Mouse (Mus musculus) midbrain, postnatal 0 days (tissue): ENCODE measurements around the gene Ptpn9. TPM values are rescaled to one million over a fixed set of nuclear protein-coding genes. Genes with fewer than 3 reads are reported as not detected.

Experiments used
- ATAC-seq: fragments of 200-750 bp; cut with Nextera tagmentation; 2 replicates; pipeline ENCODE4 v1.8.0; 2017; ENCODE audit warnings: moderate number of reproducible peaks, mild to moderate bottlenecking, moderate TSS enrichment, moderate library complexity; ENCODE audit not compliant: low FRiP score
- DNase-seq: peaks from one replicate; pipeline ENCODE4 v3.0.0-alpha.2; 2015; ENCODE audit warnings: low spot score
- H3K27ac ChIP-seq: fragments of 300-500 bp; sonication (generic); 2 replicates; pipeline ENCODE4 v1.5.1; 2014; ENCODE audit warnings: low read depth, mild to moderate bottlenecking, low read length, mixed read lengths
- H3K27me3 ChIP-seq: fragments of 300-500 bp; sonication (generic); 2 replicates; pipeline ENCODE4 v1.6.1; 2014; ENCODE audit warnings: low read length, control low read depth, mixed read lengths; ENCODE audit not compliant: insufficient read depth
- H3K36me3 ChIP-seq: fragments of 300-500 bp; sonication (generic); 2 replicates; pipeline ENCODE4 v1.6.1; 2014; ENCODE audit warnings: low read length, control low read depth, mixed read lengths; ENCODE audit not compliant: insufficient read depth
- H3K4me1 ChIP-seq: fragments of 300-500 bp; sonication (generic); 2 replicates; pipeline ENCODE4 v1.6.1; 2014; ENCODE audit warnings: mild to moderate bottlenecking, control low read depth, antibody characterized with exemption, low read length, mixed read lengths; ENCODE audit not compliant: insufficient read depth
- H3K4me2 ChIP-seq: fragments of 300-500 bp; sonication (generic); 2 replicates; pipeline ENCODE4 v1.6.1; 2014; ENCODE audit warnings: low read depth, mild to moderate bottlenecking, low read length, mixed read lengths; ENCODE audit not compliant: poor library complexity, severe bottlenecking
- H3K4me3 ChIP-seq: fragments of 300-500 bp; sonication (generic); 2 replicates; pipeline ENCODE4 v1.5.1; 2014; ENCODE audit warnings: low read depth, mild to moderate bottlenecking, low read length, moderate library complexity
- H3K9ac ChIP-seq: fragments of 300-500 bp; sonication (generic); replicated peaks from 2 replicates; pipeline ENCODE4 v1.6.1; 2014; ENCODE audit warnings: mild to moderate bottlenecking, low read length, moderate library complexity, mixed read lengths; ENCODE audit not compliant: poor library complexity, severe bottlenecking
- H3K9me3 ChIP-seq: fragments of 300-500 bp; sonication (generic); 2 replicates; pipeline ENCODE4 v1.6.1; 2016; ENCODE audit warnings: low read length, control low read depth
- CTCF ChIP-seq: IDR thresholded peaks from 2 replicates; pipeline ENCODE4 v1.5.1; 2016; ENCODE audit warnings: antibody characterized with exemption, mild to moderate bottlenecking
- WGBS: fragments of 180-500 bp; shearing (Covaris S2); extraction: QIAGEN DNeasy Blood & Tissue Kit; methylation state at CpG from one replicate; pipeline ENCODE4 v1.1.7; 2014; 5-methylcytosine and 5-hydroxymethylcytosine counted together
- polyA plus RNA-seq: library from polyadenylated mRNA; unstranded; fragments of >200 nt; fragmentation: Nextera tagmentation; extraction: Ambion mirVana; gene quantifications from 2 replicates; pipeline ENCODE4 v1.2.1, GENCODE M21; 2015
- total RNA-seq: library from RNA; depleted of rRNA; stranded (reverse); fragments of >200 nt; gene quantifications from 2 replicates; pipeline ENCODE4 v1.2.3, GENCODE M21; 2014

Ptpn9 gene
- total and polyA plus RNA-seq, 2 experiments from 2014 or later = 21.5 to 44.4 TPM

DNA sequence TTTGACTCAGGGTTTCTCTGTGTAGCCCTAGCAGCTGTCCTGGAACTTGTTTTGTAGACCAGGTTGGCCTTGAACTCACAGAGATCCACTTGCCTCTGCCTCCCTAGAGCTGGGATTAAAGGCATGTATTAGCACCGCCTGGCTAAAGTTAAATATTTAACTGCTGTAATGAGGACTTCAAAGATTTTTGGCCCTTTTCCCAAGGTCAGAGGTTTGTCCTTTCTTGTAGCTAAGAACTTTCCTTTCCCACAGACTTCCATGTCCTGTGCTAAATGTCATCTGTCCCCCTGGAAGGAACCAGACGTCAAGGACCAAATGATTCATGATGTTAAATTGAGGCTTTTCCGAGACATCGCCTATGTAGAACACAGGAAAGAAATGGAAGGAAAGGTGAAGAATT is 8.3 kb downstream of the Ptpn9 start:
- Histone ChIP-seq H3K9ac (no peak overlapping the region), H3K4me1 (no peaks in the 10 kb centered on the region), H3K27ac (no peak overlapping the region), H3K4me3 (no peak overlapping the region), H3K9me3 (no peaks in the 10 kb centered on the region), H3K4me2 (no peak overlapping the region), H3K27me3 (no peaks in the 10 kb centered on the region), H3K36me3 (no peaks in the 10 kb centered on the region; the same call in 1 of the 2 replicates)
- DNase-seq = no peak
- no peak for TF ChIP-seq CTCF
- whole genome bisulfite sequencing = 81% methylated on average over 4 of the region's 4 CpGs
- no peak for ATAC-seq

DNA sequence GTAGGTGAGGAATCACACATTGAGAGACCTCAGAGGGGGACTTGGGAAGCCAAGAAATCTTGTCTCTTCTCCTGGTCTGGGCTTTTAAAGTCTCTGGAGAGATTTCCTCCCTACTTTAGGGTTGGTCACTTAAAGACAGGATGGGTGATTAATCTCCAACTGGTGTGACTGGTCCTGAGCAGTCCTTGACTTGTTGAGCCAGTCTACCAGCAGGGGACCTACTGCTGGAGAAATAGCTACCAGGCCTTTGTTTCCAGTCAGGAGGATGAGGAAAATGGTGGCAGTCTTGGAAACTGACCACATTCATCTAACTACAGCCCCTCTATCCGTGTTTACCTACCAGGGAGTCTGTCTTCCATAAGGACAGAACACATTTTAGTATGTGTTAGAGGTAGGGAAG is 17.7 kb downstream of the Ptpn9 start:
- H3K4me1 ChIP-seq = no peaks in the 10 kb centered on the region
- no peak overlapping the region for H3K27ac ChIP-seq
- no peak for TF ChIP-seq CTCF
- DNase-seq (no peak), ATAC-seq (no peak)
- no peaks in the 10 kb centered on the region for H3K36me3 ChIP-seq
- no peak overlapping the region for H3K9ac ChIP-seq
- H3K9me3 ChIP-seq = no peaks in the 10 kb centered on the region
- no peak overlapping the region for H3K4me3 ChIP-seq
- no peak overlapping the region for H3K4me2 ChIP-seq
- no peaks in the 10 kb centered on the region for H3K27me3 ChIP-seq
- 91% methylated on average over 1 of the region's 1 CpGs for WGBS

GRCm38 (mm10) chr9:57012895-57013294 is 18.2 kb downstream of the Ptpn9 start:
- no peak overlapping the region for H3K27ac ChIP-seq
- no peak for DNase-seq
- ATAC-seq = no peak
- no peaks in the 10 kb centered on the region for H3K4me1 ChIP-seq
- no peak for TF ChIP-seq CTCF
- H3K4me2 ChIP-seq = no peak overlapping the region
- H3K4me3 ChIP-seq = no peak overlapping the region
- H3K36me3 ChIP-seq = no peaks in the 10 kb centered on the region
- H3K9me3 ChIP-seq = no peaks in the 10 kb centered on the region
- no peaks in the 10 kb centered on the region for H3K27me3 ChIP-seq
- H3K9ac ChIP-seq = no peak overlapping the region
- WGBS = 88% methylated on average over 4 of the region's 4 CpGs

- no peak for DNase-seq
- WGBS = 100% methylated on average over 1 of the region's 1 CpGs
- Histone ChIP-seq H3K27me3 (no peaks in the 10 kb centered on the region), H3K36me3 (no peaks in the 10 kb centered on the region), H3K9ac (no peak overlapping the region), H3K9me3 (no peaks in the 10 kb centered on the region), H3K27ac (no peak overlapping the region), H3K4me3 (no peak overlapping the region), H3K4me1 (no peaks in the 10 kb centered on the region), H3K4me2 (no peak overlapping the region)
- no peak for ATAC-seq
- no peak for TF ChIP-seq CTCF
These were observed 19.0 kb downstream of the Ptpn9 start for GRCm38 (mm10) chr9:57013756-57014155.

DNA sequence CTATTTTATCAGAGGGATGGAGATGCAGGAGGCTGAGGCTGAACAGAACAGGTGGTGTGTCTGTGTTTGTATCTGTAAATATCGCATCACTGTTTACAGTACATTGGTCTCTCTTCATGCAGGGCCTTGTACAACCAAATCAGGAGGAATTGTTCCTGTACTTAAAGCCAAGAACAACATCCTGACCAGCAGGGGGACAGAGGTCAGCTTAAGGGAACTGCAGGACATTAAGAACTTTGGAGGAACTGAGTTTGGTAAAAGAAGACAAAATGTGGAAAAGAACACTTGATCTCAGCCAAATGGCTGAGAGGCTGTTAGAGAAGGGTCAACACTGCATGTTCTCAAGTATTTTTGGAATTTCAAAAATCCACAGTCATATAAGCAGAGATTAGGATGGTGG is 20.0 kb downstream of the Ptpn9 start:
- ATAC-seq = no peak
- Histone ChIP-seq H3K4me3 (no peak overlapping the region), H3K9me3 (no peaks in the 10 kb centered on the region), H3K36me3 (peaks cover under 1% of the 10 kb centered on the region; the same call in 1 of the 2 replicates), H3K27me3 (no peaks in the 10 kb centered on the region), H3K9ac (no peak overlapping the region), H3K27ac (no peak overlapping the region), H3K4me1 (no peaks in the 10 kb centered on the region), H3K4me2 (no peak overlapping the region)
- WGBS = 91% methylated on average over 1 of the region's 1 CpGs
- peak; percentile 23 for DNase-seq
- no peak; the same call in 1 of the 2 replicates for TF ChIP-seq CTCF

- H3K27me3 ChIP-seq = no peaks in the 10 kb centered on the region
- peaks cover 9% of the 10 kb centered on the region; the same call in 1 of the 2 replicates for H3K36me3 ChIP-seq
- H3K27ac ChIP-seq = no peak overlapping the region
- no peaks in the 10 kb centered on the region for H3K4me1 ChIP-seq
- H3K4me3 ChIP-seq = no peak overlapping the region
- no peak for TF ChIP-seq CTCF
- ATAC-seq (no peak), DNase-seq (no peak)
- 88% methylated on average over 1 of the region's 1 CpGs for WGBS
- H3K9ac ChIP-seq = no peak overlapping the region
- no peaks in the 10 kb centered on the region for H3K9me3 ChIP-seq
- no peak overlapping the region for H3K4me2 ChIP-seq
These were observed 22.9 kb downstream of the Ptpn9 start for GRCm38 (mm10) chr9:57017631-57018030.
